Mouse (Mus musculus): ENCODE measurements around the gene Tssk2.

GRCm38 (mm10) chr16:17882196-17882595 is 16.2 kb upstream of the Tssk2 start:
- no peak for TF ChIP-seq POLR2A (IDR thresholded peaks at IDR 0.05; ENCODE audit: low read depth, low read length)
- no peak for TF ChIP-seq CTCF (IDR thresholded peaks at IDR 0.05; ENCODE audit: extremely low read depth, insufficient read depth, insufficient read length, insufficient replicate concordance)

All from spleen, adult 2 months (tissue).